In the genomic region with DNA sequence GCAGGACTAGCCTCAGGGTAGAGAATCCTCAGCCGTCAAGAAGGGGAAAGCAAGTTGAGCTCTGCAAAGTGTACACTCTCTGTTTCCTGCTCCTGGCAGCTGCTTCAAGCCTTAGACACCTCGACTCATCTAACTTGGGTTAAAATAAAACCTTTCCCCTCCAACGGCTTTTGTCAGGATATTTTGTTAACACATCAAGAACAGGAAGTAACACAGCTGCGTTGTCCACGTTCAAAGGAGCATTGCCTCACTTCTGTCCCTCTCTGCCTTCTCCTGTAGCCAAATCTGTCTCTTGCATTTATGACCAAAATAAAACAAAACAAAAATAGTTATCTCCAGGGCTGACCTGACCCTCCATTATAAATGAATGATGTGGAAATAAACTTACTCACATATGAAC, we compare ENCODE assay signal across 26 mouse cellular contexts. TPM values are rescaled to one million over a fixed set of nuclear protein-coding genes. Genes with fewer than 3 reads are reported as not detected.
"Had no signal": no experiment of that assay in that cellular context is flagged by ENCODE, and none has a peak within 500 bp of the region (broad histone marks: within the 10 kb centered on the region; RNA-seq: fewer than 3 reads in every experiment).

No protein-coding gene starts in this region.

- H3K4me3 ChIP-seq: intestine, embryonic 15.5 days; kidney, embryonic 15.5 days; limb, embryonic 12.5 days; limb, embryonic 15.5 days; midbrain, embryonic 12.5 days; midbrain, embryonic 15.5 days; neural tube, embryonic 12.5 days; neural tube, embryonic 15.5 days had no signal

- H3K4me2 ChIP-seq: intestine, embryonic 15.5 days; kidney, embryonic 15.5 days; limb, embryonic 12.5 days; limb, embryonic 15.5 days; liver, embryonic 11.5 days; midbrain, embryonic 12.5 days; midbrain, embryonic 15.5 days; neural tube, embryonic 12.5 days; neural tube, embryonic 15.5 days had no signal

- H3K27ac ChIP-seq: intestine, embryonic 15.5 days; kidney, embryonic 15.5 days; limb, embryonic 12.5 days; limb, embryonic 15.5 days; liver, embryonic 14.5 days; midbrain, embryonic 12.5 days; midbrain, embryonic 15.5 days; neural tube, embryonic 12.5 days; neural tube, embryonic 15.5 days had no signal

- H3K27me3 ChIP-seq: intestine, embryonic 15.5 days; kidney, embryonic 15.5 days; limb, embryonic 12.5 days; limb, embryonic 15.5 days; midbrain, embryonic 15.5 days; neural tube, embryonic 12.5 days; neural tube, embryonic 15.5 days had no signal

- H3K9me3 ChIP-seq: intestine, embryonic 15.5 days; kidney, embryonic 15.5 days; limb, embryonic 12.5 days; limb, embryonic 15.5 days; midbrain, embryonic 12.5 days; midbrain, embryonic 15.5 days; neural tube, embryonic 12.5 days; neural tube, embryonic 15.5 days had no signal

- ATAC-seq: intestine, embryonic 15.5 days; liver, postnatal 0 days; midbrain, embryonic 15.5 days had no signal

- H3K4me1 ChIP-seq: intestine, embryonic 15.5 days; limb, embryonic 12.5 days; limb, embryonic 15.5 days; midbrain, embryonic 12.5 days; midbrain, embryonic 15.5 days; neural tube, embryonic 12.5 days; neural tube, embryonic 15.5 days had no signal

- H3K9ac ChIP-seq: intestine, embryonic 15.5 days; kidney, embryonic 15.5 days; limb, embryonic 12.5 days; limb, embryonic 15.5 days; liver, embryonic 14.5 days; liver, postnatal 0 days; midbrain, embryonic 12.5 days; midbrain, embryonic 15.5 days; neural tube, embryonic 12.5 days; neural tube, embryonic 15.5 days had no signal

- DNase-seq: kidney, adult 11 months; kidney, adult 8-10 months; kidney, postnatal 10 days; kidney, postnatal 36 days; left cerebral cortex, postnatal 4 days; liver, postnatal 0 days; right cerebral cortex, adult 18-20 months; right cerebral cortex, postnatal 14 days; right cerebral cortex, postnatal 4 days; thymus, postnatal 25 days had no signal

- H3K36me3 ChIP-seq: intestine, embryonic 15.5 days; kidney, embryonic 15.5 days; limb, embryonic 12.5 days; limb, embryonic 15.5 days; midbrain, embryonic 12.5 days; midbrain, embryonic 15.5 days; neural tube, embryonic 12.5 days; neural tube, embryonic 15.5 days had no signal

RNA-seq across cellular contexts. Expression of gene Rnase11, which starts 2.1 kb away (rescaled TPM):
- total RNA-seq: layer of hippocampus, adult 8-10 months; layer of hippocampus, postnatal 14 days; left cerebral cortex, adult 8-10 months; left cerebral cortex, postnatal 14 days; left cerebral cortex, postnatal 4 days had no signal
- polyA plus RNA-seq: intestine, embryonic 15.5 days; limb, embryonic 12.5 days; limb, embryonic 15.5 days; liver, embryonic 11.5 days; liver, embryonic 14.5 days; liver, postnatal 0 days; midbrain, embryonic 12.5 days; midbrain, embryonic 15.5 days; neural tube, embryonic 12.5 days; neural tube, embryonic 15.5 days; stomach, embryonic 14.5 days; thymus, postnatal 0 days had no signal

RNA-seq across cellular contexts. Expression of gene Rnase9, which starts 6.2 kb away (rescaled TPM):
- total RNA-seq: layer of hippocampus, adult 8-10 months; layer of hippocampus, postnatal 14 days; left cerebral cortex, adult 8-10 months; left cerebral cortex, postnatal 14 days; left cerebral cortex, postnatal 4 days had no signal
- polyA plus RNA-seq: intestine, embryonic 15.5 days; limb, embryonic 12.5 days; limb, embryonic 15.5 days; liver, embryonic 11.5 days; liver, embryonic 14.5 days; liver, postnatal 0 days; midbrain, embryonic 12.5 days; midbrain, embryonic 15.5 days; neural tube, embryonic 12.5 days; neural tube, embryonic 15.5 days; stomach, embryonic 14.5 days; thymus, postnatal 0 days had no signal

RNA-seq across cellular contexts. Expression of gene Rnase12, which starts 9.6 kb away (rescaled TPM):
- total RNA-seq: layer of hippocampus, adult 8-10 months; layer of hippocampus, postnatal 14 days; left cerebral cortex, adult 8-10 months; left cerebral cortex, postnatal 14 days; left cerebral cortex, postnatal 4 days had no signal
- polyA plus RNA-seq: limb, embryonic 12.5 days; limb, embryonic 15.5 days; midbrain, embryonic 12.5 days; midbrain, embryonic 15.5 days; neural tube, embryonic 12.5 days; neural tube, embryonic 15.5 days had no signal

RNA-seq across cellular contexts. Expression of gene Olfr750, which starts 26.4 kb away (rescaled TPM):
- total RNA-seq: layer of hippocampus, adult 8-10 months; layer of hippocampus, postnatal 14 days; left cerebral cortex, adult 8-10 months; left cerebral cortex, postnatal 14 days; left cerebral cortex, postnatal 4 days had no signal
- polyA plus RNA-seq: intestine, embryonic 15.5 days; kidney, embryonic 15.5 days; limb, embryonic 12.5 days; limb, embryonic 15.5 days; liver, embryonic 11.5 days; liver, embryonic 14.5 days; liver, postnatal 0 days; neural tube, embryonic 12.5 days; neural tube, embryonic 15.5 days; stomach, embryonic 14.5 days; thymus, postnatal 0 days had no signal

RNA-seq across cellular contexts. Expression of gene Rnase10, which starts 40.3 kb away (rescaled TPM):
- polyA plus RNA-seq: kidney, embryonic 15.5 days; limb, embryonic 12.5 days; liver, embryonic 11.5 days; liver, embryonic 14.5 days; liver, postnatal 0 days; midbrain, embryonic 12.5 days; midbrain, embryonic 15.5 days; neural tube, embryonic 12.5 days; neural tube, embryonic 15.5 days; stomach, embryonic 14.5 days; thymus, postnatal 0 days had no signal
